Mouse (Mus musculus): ENCODE results near the gene Kng1. TPM values are rescaled to one million over a fixed set of nuclear protein-coding genes. Genes with fewer than 3 reads are reported as not detected.
A peak's percentile ranks its signal among the peaks of the same experiment; 100 is the strongest.

Kng1 gene
- polyA plus RNA-seq, 1 experiment from 2014 or later, result 0.59 TPM

DNA sequence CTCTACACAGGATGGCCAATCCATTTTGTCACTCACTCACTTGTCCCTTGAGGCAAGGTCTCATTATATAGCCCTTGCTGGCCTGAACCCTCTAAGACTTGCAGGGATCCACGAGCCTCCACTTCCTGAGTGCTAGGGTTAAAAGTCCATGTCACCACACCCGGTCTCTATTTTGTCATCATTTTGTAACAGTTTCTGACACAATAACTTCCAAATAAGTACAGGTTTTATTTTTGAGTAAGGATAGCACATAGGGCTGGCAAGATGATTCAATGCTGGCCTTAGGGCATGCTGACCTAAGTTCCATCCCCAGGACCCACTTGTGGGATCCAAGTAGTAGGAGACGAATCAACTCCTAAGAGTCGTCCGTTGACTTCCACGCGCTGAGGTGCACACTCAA, 48.5 kb downstream of the Kng1 start:
- Histone ChIP-seq H3K27ac (ENCODE audit: low read length) (no peak overlapping the region), H3K9me3 (ENCODE audit: control insufficient read depth, low read depth, low read length) (no peaks in the 10 kb centered on the region), H3K4me2 (replicated peaks; ENCODE audit: low read depth, low read length) (no peak overlapping the region), H3K36me3 (ENCODE audit: control insufficient read depth, insufficient read depth, low read length) (peaks cover 25% of the 10 kb centered on the region), H3K4me3 (ENCODE audit: low read depth, low read length) (no peak overlapping the region), H3K27me3 (ENCODE audit: control insufficient read depth, insufficient read depth, low read length) (no peaks in the 10 kb centered on the region), H3K4me1 (ENCODE audit: control insufficient read depth, insufficient read depth, low read length) (peaks cover 10% of the 10 kb centered on the region; the same call in 1 of the 2 replicates), H3K9ac (replicated peaks; ENCODE audit: low read depth, low read length) (no peak overlapping the region)
- 67% methylated on average over 7 of the region's 7 CpGs for WGBS
- no peak for ATAC-seq (ENCODE audit: insufficient number of reproducible peaks, insufficient read depth, low FRiP score, low read depth)

DNA sequence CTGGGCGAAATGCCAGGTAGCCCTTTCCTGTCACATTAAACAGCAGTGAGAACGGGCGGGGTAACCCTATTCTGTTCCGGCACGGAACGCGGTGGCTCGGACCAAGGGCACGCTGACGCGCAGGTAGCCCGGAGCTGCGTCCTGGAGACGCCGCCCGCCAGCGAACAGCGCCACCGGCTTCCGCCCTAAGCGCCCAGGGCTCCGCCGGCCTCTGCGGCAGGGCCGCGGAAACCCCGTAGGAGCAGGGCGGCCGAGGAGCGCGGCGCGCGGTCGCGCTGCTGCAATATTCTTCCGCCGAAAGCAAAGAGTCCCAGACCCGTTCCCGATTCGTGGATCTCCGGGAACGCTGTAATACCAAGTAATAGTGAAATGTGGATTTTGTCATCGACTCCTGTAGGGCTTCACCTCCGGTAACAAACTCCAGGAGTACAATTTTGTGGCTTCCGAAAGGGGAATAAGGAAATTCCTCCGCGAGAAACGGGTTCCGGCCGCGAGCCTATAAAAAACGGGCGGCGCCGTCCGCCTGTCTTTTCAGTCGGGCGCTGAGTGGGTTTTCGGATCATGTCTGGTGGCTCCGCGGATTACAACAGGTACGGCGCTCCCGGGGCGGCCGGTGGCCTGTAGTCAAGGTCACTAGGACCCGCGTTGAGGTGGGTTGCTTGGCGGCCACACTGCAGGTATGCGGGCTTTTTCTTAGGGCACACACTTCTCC, 49.7 kb downstream of the Kng1 start, which contains the start of gene Eif4a2:
TSS of gene Eif4a2 (plus strand) at position 214 of the 712 bp plus-strand sequence.
- Histone ChIP-seq H3K4me2 (replicated peaks; ENCODE audit: low read depth, low read length) (peak within 1 kb of the TSS; percentile 85), H3K27ac (ENCODE audit: low read length) (peak within 1 kb of the TSS; percentile 99), H3K36me3 (ENCODE audit: control insufficient read depth, insufficient read depth, low read length) (peaks cover 37% of the 10 kb centered on the region)

DNA sequence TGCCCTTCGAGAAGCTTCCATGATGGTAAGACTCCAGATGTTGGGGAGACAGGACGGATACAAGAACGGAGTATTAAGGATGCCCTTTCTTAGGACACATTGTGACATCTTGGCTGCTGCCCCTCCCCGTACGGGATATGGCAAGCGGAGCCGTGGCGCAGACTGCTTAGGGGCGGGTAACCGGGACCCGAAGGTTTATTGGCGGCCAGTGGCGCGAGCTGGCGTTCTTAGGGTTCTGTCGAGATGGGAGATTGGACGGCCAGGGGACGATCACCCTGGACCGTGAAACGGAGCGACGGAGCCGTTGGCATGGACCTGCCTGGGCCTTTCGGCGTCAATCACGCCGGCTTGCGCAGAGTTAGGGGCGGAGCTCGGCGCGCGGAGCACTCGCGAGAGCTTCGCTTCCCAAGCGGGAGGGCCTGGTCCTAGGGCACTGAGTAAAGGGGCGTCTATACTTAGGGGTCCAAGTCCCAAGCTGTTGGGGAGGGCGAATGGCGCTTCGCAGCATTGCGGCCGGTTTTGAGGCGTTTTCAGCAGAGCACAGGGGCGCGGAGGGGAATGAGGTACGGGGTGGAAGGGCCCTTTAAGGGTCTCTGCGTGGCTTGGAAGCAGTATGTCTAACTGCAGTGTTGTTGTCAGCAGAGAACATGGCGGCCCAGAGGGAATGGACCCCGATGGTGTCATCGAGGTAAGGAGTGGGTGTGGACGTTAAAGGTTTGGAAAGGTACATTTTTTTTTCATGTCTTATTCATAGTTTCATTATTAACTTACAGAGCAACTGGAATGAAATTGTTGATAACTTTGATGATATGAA, 50.5 kb downstream of the Kng1 start:
- peak; percentile 81 for ATAC-seq (ENCODE audit: insufficient number of reproducible peaks, insufficient read depth, low FRiP score, low read depth)
- H3K4me2 ChIP-seq (replicated peaks; ENCODE audit: low read depth, low read length), result peak overlapping the region; percentile 85
- no peaks in the 10 kb centered on the region for H3K9me3 ChIP-seq (ENCODE audit: control insufficient read depth, low read depth, low read length)
- peak overlapping the region; percentile 100 for H3K9ac ChIP-seq (replicated peaks; ENCODE audit: low read depth, low read length)
- WGBS, result under 1% methylated on average over 52 of the region's 52 CpGs
- H3K36me3 ChIP-seq (ENCODE audit: control insufficient read depth, insufficient read depth, low read length), result peaks cover 45% of the 10 kb centered on the region
- peak overlapping the region; percentile 97 for H3K4me3 ChIP-seq (ENCODE audit: low read depth, low read length)
- H3K27ac ChIP-seq (ENCODE audit: low read length), result peak overlapping the region; percentile 99
- H3K27me3 ChIP-seq (ENCODE audit: control insufficient read depth, insufficient read depth, low read length), result no peaks in the 10 kb centered on the region
- peaks cover 4% of the 10 kb centered on the region; the same call in 1 of the 2 replicates for H3K4me1 ChIP-seq (ENCODE audit: control insufficient read depth, insufficient read depth, low read length)

More for the DNA sequence above, 49.7 kb downstream of the Kng1 start, which contains the start of gene Eif4a2:
- peak within 1 kb of the TSS; percentile 100 for H3K9ac ChIP-seq (replicated peaks; ENCODE audit: low read depth, low read length)
- no peaks in the 10 kb centered on the region for H3K9me3 ChIP-seq (ENCODE audit: control insufficient read depth, low read depth, low read length)
- peaks cover 10% of the 10 kb centered on the region; the same call in 1 of the 2 replicates for H3K4me1 ChIP-seq (ENCODE audit: control insufficient read depth, insufficient read depth, low read length)
- under 1% methylated on average over 71 of the region's 71 CpGs for WGBS
- ATAC-seq (ENCODE audit: insufficient number of reproducible peaks, insufficient read depth, low FRiP score, low read depth), result peak; percentile 92
- H3K4me3 ChIP-seq (ENCODE audit: low read depth, low read length), result peak within 1 kb of the TSS; percentile 97
- H3K27me3 ChIP-seq (ENCODE audit: control insufficient read depth, insufficient read depth, low read length), result no peaks in the 10 kb centered on the region

DNA sequence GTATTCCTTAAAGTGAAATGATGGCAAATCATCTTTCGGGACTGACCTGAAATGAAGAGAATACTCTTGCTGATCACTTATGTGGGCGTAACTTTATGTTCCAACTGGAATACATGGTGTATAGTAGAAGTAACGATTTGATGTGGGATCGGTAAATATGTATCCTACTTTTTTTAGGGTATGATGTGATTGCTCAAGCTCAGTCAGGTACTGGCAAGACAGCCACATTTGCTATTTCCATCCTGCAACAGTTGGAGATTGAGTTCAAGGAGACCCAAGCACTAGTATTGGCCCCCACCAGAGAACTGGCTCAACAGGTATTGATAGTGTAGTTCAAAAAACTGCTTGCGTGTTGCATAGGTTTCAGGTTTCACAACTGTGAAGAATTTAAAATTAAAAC, 51.3 kb downstream of the Kng1 start:
- peak overlapping the region; percentile 100 for H3K9ac ChIP-seq (replicated peaks; ENCODE audit: low read depth, low read length)
- WGBS, result 4% methylated on average over 5 of the region's 5 CpGs
- peak overlapping the region; percentile 85 for H3K4me2 ChIP-seq (replicated peaks; ENCODE audit: low read depth, low read length)
- H3K4me3 ChIP-seq (ENCODE audit: low read depth, low read length), result peak overlapping the region; percentile 97
- no peaks in the 10 kb centered on the region for H3K27me3 ChIP-seq (ENCODE audit: control insufficient read depth, insufficient read depth, low read length)
- H3K36me3 ChIP-seq (ENCODE audit: control insufficient read depth, insufficient read depth, low read length), result peaks cover 45% of the 10 kb centered on the region
- H3K27ac ChIP-seq (ENCODE audit: low read length), result peak overlapping the region; percentile 40
- no peaks in the 10 kb centered on the region for H3K9me3 ChIP-seq (ENCODE audit: control insufficient read depth, low read depth, low read length)
- H3K4me1 ChIP-seq (ENCODE audit: control insufficient read depth, insufficient read depth, low read length), result peaks cover 4% of the 10 kb centered on the region; the same call in 1 of the 2 replicates
- ATAC-seq (ENCODE audit: insufficient number of reproducible peaks, insufficient read depth, low FRiP score, low read depth), result no peak

DNA sequence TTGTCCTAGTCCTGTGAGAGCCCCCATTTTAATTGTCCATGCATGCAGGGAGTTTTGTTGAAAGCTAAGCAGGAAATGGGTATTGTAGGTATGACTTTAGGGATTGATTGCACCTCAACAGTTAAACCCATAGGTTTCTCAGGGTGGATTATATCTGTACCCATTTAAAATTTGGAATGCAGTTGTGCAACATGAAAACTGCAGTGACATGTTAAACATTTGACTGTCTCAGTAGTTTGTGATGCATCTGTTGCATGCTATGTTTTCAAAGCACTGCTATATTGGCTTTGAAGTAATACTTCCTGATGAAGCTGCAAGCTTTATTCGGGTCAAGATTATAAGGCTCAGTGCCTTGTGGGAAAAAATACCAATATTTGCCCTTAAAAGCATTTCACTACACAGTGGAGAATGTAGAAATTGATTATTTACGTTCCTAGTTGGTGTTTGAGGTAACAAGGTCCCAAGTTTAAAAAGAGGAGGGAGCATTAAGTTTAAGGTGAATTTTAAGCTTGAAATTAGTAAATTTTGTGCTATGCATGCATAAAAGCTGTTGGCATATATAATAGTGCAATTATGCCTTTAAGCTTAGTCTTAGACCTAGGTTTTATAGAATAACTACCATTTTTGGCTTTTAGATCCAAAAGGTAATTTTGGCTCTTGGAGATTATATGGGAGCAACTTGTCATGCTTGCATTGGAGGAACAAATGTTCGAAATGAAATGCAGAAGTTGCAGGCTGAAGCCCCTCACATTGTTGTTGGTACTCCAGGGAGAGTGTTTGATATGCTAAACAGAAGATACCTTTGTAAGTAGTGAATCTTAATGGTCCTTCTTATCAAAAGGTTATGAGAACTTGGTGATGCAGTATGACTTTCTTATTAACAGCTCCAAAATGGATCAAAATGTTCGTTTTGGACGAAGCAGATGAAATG, 52.0 kb downstream of the Kng1 start:
- Histone ChIP-seq H3K9ac (replicated peaks; ENCODE audit: low read depth, low read length) (peak overlapping the region; percentile 100), H3K4me3 (ENCODE audit: low read depth, low read length) (peak overlapping the region; percentile 97), H3K4me2 (replicated peaks; ENCODE audit: low read depth, low read length) (peak overlapping the region; percentile 85), H3K36me3 (ENCODE audit: control insufficient read depth, insufficient read depth, low read length) (peaks cover 51% of the 10 kb centered on the region), H3K4me1 (ENCODE audit: control insufficient read depth, insufficient read depth, low read length) (peaks cover 4% of the 10 kb centered on the region; the same call in 1 of the 2 replicates), H3K27me3 (ENCODE audit: control insufficient read depth, insufficient read depth, low read length) (no peaks in the 10 kb centered on the region), H3K9me3 (ENCODE audit: control insufficient read depth, low read depth, low read length) (no peaks in the 10 kb centered on the region), H3K27ac (ENCODE audit: low read length) (no peak overlapping the region; the same call in 1 of the 2 replicates)
- no peak for ATAC-seq (ENCODE audit: insufficient number of reproducible peaks, insufficient read depth, low FRiP score, low read depth)
- WGBS, result 46% methylated on average over 5 of the region's 5 CpGs

DNA sequence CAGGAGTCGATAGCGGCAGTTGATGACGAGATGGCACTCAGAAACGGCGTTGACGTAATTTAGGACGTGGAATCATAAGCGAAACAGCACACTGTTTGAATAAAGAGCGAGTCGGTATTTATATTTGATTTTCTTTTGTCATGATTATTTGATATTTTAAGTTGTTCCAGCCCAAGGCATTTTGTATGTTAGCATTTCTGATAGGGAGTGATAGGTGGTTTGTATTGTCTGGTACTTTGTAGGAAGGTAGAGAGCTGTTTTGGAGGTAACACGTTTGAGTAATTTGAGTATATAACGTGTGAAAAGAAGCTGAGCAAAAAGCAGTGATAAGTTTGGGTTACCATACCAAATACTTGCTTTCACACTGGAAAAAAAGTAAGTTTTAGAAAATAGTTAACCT, 54.7 kb downstream of the Kng1 start:
- 73% methylated on average over 12 of the region's 12 CpGs for WGBS
- H3K27ac ChIP-seq (ENCODE audit: low read length), result no peak overlapping the region
- peaks cover 4% of the 10 kb centered on the region; the same call in 1 of the 2 replicates for H3K4me1 ChIP-seq (ENCODE audit: control insufficient read depth, insufficient read depth, low read length)
- peaks cover 62% of the 10 kb centered on the region for H3K36me3 ChIP-seq (ENCODE audit: control insufficient read depth, insufficient read depth, low read length)
- H3K9me3 ChIP-seq (ENCODE audit: control insufficient read depth, low read depth, low read length), result no peaks in the 10 kb centered on the region
- H3K4me3 ChIP-seq (ENCODE audit: low read depth, low read length), result no peak overlapping the region
- H3K27me3 ChIP-seq (ENCODE audit: control insufficient read depth, insufficient read depth, low read length), result no peaks in the 10 kb centered on the region
- ATAC-seq (ENCODE audit: insufficient number of reproducible peaks, insufficient read depth, low FRiP score, low read depth), result no peak
- H3K4me2 ChIP-seq (replicated peaks; ENCODE audit: low read depth, low read length), result no peak overlapping the region
- H3K9ac ChIP-seq (replicated peaks; ENCODE audit: low read depth, low read length), result no peak overlapping the region

DNA sequence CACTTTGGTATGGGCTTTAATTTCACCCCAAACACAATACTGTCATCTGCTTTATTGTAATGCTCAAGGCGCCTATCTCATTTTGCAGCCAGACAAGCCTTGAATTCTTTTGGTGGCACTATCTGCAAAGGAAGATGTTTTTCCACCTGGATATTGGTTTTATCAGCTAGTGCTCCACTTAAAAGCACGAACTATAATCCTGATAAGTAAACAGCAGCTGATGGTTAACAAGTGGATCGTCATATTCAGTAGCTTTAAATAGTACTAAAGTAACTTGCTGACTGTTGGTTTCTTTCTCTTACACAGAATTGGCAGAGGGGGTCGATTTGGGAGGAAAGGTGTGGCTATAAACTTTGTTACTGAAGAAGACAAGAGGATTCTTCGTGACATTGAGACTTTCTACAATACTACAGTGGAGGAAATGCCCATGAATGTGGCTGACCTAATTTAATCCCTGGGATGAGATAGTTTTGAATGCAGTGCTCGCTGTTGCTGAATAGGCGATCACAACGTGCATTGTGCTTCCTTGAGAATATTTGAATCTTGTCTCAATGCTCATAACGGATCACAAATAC, 55.3 kb downstream of the Kng1 start:
- peaks cover 65% of the 10 kb centered on the region for H3K36me3 ChIP-seq (ENCODE audit: control insufficient read depth, insufficient read depth, low read length)

More for the DNA sequence above, 55.3 kb downstream of the Kng1 start:
- no peak for ATAC-seq (ENCODE audit: insufficient number of reproducible peaks, insufficient read depth, low FRiP score, low read depth)
- 52% methylated on average over 9 of the region's 9 CpGs for WGBS
- H3K9ac ChIP-seq (replicated peaks; ENCODE audit: low read depth, low read length), result no peak overlapping the region
- peaks cover 4% of the 10 kb centered on the region; the same call in 1 of the 2 replicates for H3K4me1 ChIP-seq (ENCODE audit: control insufficient read depth, insufficient read depth, low read length)
- H3K9me3 ChIP-seq (ENCODE audit: control insufficient read depth, low read depth, low read length), result no peaks in the 10 kb centered on the region
- H3K4me3 ChIP-seq (ENCODE audit: low read depth, low read length), result no peak overlapping the region
- no peaks in the 10 kb centered on the region for H3K27me3 ChIP-seq (ENCODE audit: control insufficient read depth, insufficient read depth, low read length)
- H3K4me2 ChIP-seq (replicated peaks; ENCODE audit: low read depth, low read length), result no peak overlapping the region
- H3K27ac ChIP-seq (ENCODE audit: low read length), result no peak overlapping the region
